Mouse (Mus musculus) spleen, postnatal 0 days (tissue): ENCODE data around the gene Gpr137b. TPM values are rescaled to one million over a fixed set of nuclear protein-coding genes. Genes with fewer than 3 reads are reported as not detected.

ENCODE experiments used
- polyA plus RNA-seq: library from polyadenylated mRNA; unstranded; fragments of >200 nt; fragmentation: Nextera tagmentation; extraction: Ambion mirVana; gene quantifications from 2 replicates; pipeline ENCODE4 v1.2.1, GENCODE M21; 2015

Gpr137b gene
- 3.8 and 6.2 TPM in 2 replicates for polyA plus RNA-seq

DNA sequence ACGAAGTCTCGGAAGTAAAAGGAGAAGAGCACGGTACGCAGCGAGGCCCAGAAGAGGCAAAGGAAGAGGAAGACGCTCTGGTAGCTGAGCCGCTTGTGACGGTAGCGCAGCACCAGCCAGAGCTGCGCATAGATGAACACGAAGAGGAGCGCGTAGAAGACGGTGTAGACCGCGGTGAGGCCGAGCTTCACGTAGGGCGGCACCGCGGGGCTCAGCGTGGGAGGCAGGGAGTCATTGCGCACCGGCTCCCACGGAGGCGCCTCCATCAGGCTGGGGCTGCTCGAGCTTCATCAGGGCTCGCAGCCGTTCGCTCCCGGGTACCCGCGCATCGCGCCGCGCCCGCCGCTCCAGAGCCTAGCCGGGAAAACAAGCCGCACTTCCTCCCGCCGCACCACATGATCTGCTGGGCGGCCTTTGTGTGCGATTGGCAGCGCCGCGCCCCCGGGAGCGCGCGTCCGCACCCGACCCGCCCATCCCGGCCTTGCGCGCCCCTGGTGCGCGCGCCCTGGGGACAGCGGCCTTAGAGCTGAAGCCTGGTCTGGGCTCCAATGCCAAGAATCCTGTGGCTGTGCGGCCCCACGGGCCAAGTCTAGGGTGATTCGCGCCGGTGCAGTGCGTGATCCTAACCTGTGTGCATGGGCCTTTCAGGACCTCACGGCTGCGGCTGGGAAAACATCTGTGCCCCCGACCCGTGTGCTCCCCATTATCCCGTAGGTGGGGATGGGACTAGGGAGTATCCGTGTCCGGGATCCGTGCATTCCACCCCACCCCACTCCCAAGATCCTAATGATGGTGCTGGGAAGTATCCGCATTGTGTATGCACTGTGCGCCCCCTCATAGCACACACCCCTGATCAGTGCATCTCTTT is at the start of gene Gpr137b:
Gene Gpr137b (minus strand): TSS at position 787 of the 868 bp plus-strand sequence.

DNA sequence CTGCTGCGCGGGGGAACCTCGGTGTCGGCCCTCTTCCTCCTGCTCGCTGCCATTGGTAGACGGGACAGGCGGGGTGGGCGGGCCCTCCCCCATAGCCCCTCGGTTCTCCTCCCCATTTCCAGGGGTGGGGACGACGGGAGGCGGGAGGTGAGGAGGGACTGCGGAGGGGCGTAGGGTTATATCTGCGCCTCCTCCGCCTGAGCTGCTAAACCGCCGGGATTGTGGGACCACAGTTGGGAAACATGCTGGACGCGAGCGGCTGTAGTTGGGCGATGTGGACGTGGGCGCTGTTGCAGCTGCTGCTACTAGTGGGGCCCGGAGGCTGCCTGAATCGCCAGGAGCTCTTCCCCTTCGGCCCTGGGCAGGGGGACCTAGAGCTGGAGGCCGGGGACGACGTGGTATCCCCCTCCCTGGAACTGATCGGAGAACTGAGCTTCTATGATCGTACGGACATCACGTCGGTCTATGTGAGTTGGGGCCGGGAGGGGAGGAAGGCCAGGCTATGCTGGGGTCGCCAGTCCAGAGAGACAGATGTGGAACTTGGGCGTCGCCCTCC is 43.7 kb upstream of the Gpr137b start, which contains the start of gene Nid1:
Gene Nid1 (plus strand): TSS at position 92 of the 556 bp plus-strand sequence.

Other genes with a start within 250 kb of the Gpr137b start
- gene Prl2c5, start 211.3 kb downstream of the Gpr137b start, polyA plus RNA-seq, result not detected in 2 replicates
- gene Nid1, start 43.5 kb upstream of the Gpr137b start, polyA plus RNA-seq, result 50.0 and 64.1 TPM in 2 replicates
- 10.0 and 12.1 TPM in 2 replicates for gene Lyst, start 196.4 kb upstream of the Gpr137b start, polyA plus RNA-seq